Mouse (Mus musculus) ES-E14 (cell line): ENCODE measurements around the gene Nmur1. TPM values are rescaled to one million over a fixed set of nuclear protein-coding genes. Genes with fewer than 3 reads are reported as not detected.

ENCODE experiments used
- DNase-seq: peaks from one replicate; pipeline ENCODE4 v3.0.0-alpha.2; 2013; ENCODE audit warnings: low read depth, low spot score
- H3K27ac ChIP-seq: 2 replicates; pipeline ENCODE4 v1.5.1; 2012; ENCODE audit warnings: low read depth, mild to moderate bottlenecking, low read length, moderate library complexity, mixed read lengths; ENCODE audit not compliant: poor library complexity, insufficient read depth, severe bottlenecking
- H3K36me3 ChIP-seq: 2 replicates; pipeline ENCODE4 v1.6.1; 2012; ENCODE audit warnings: mild to moderate bottlenecking, low read length, moderate library complexity, mixed read lengths; ENCODE audit not compliant: control insufficient read depth, poor library complexity, insufficient read depth, severe bottlenecking
- H3K4me1 ChIP-seq, 2 experiments: fragments of 150-350 bp in 1 of 2; sonication (generic) in 1 of 2; 2 replicates each; pipeline ENCODE4 v1.6.1; 2012; ENCODE audit warnings: low read length in 2 of 2, mild to moderate bottlenecking in 1 of 2, mixed read lengths in 1 of 2; ENCODE audit not compliant: control insufficient read depth in 2 of 2, insufficient read depth in 2 of 2, poor library complexity in 1 of 2
- H3K4me3 ChIP-seq, 2 experiments: fragments of 150-350 bp in 1 of 2; sonication (generic) in 1 of 2; 2 replicates each; pipeline ENCODE4 v1.5.1; 2012; ENCODE audit warnings: low read length in 2 of 2, low read depth in 1 of 2, mild to moderate bottlenecking in 1 of 2, mixed read lengths in 1 of 2; ENCODE audit not compliant: insufficient read depth in 1 of 2, poor library complexity in 1 of 2, severe bottlenecking in 1 of 2
- H3K9ac ChIP-seq: 2 replicates; pipeline ENCODE4 v1.6.1; 2012; ENCODE audit warnings: low read depth, mild to moderate bottlenecking, low read length, mixed read lengths; ENCODE audit not compliant: poor library complexity, insufficient read depth, severe bottlenecking
- H3K9me3 ChIP-seq: fragments of 150-350 bp; sonication (generic); 2 replicates; pipeline ENCODE4 v1.6.1; 2012; ENCODE audit warnings: low read depth, mild to moderate bottlenecking, low read length; ENCODE audit not compliant: control insufficient read depth, insufficient read depth
- CHD2 ChIP-seq: IDR thresholded peaks from 2 replicates; pipeline ENCODE4 v1.6.1; 2014; ENCODE audit warnings: mild to moderate bottlenecking, low read depth, low read length, inconsistent platforms
- HCFC1 ChIP-seq: IDR thresholded peaks from 2 replicates; pipeline ENCODE4 v1.6.1; 2012; ENCODE audit warnings: low read length, inconsistent platforms, borderline replicate concordance; ENCODE audit not compliant: insufficient read depth
- MAFK ChIP-seq: IDR thresholded peaks from 2 replicates; pipeline ENCODE4 v1.6.1; 2014; ENCODE audit warnings: mild to moderate bottlenecking, low read depth, low read length, inconsistent platforms; ENCODE audit not compliant: insufficient read depth
- ZC3H11A ChIP-seq: IDR thresholded peaks from 2 replicates; pipeline ENCODE4 v1.6.1; 2012; ENCODE audit warnings: low read depth, mild to moderate bottlenecking, inconsistent platforms, low read length, borderline replicate concordance
- ZNF384 ChIP-seq: IDR thresholded peaks from 2 replicates; pipeline ENCODE4 v1.6.1; 2012; ENCODE audit warnings: low read depth, low read length, inconsistent platforms
- in situ Hi-C, 2 experiments: fragments of 600-800 bp; cut with MboI; formaldehyde crosslinking; loops; one replicate each; pipeline ENCODE4 v1.15.1; 2025; ENCODE audit warnings: low sequenced_read_pairs in 2 of 2, inconsistent platforms in 1 of 2; ENCODE audit not compliant: unreplicated experiment in 2 of 2
- total RNA-seq: library from RNA; depleted of rRNA; stranded (reverse); fragments of 300-350 nt; gene quantifications from 2 replicates; pipeline ENCODE4 v1.2.3, GENCODE M21; 2012

Nmur1 gene
- total RNA-seq, 1 experiment = 0.18 TPM

- Histone ChIP-seq H3K9me3 (no peaks in the 10 kb centered on the region), H3K9ac (no peak overlapping the region), H3K4me3 (no peak overlapping the region), H3K36me3 (no peaks in the 10 kb centered on the region), H3K4me1 (peaks cover 0 to 16% of the 10 kb centered on the region in 2 experiments; a peak in 2 of 4 replicates), H3K27ac (no peak overlapping the region; the same call in 1 of the 2 replicates)
- DNase-seq = no peak
- in situ Hi-C loops = no loop called here
- TF ChIP-seq ZC3H11A (no peak), CHD2 (no peak), ZNF384 (no peak), HCFC1 (no peak), MAFK (no peak)
Measured at GRCm38 (mm10) chr1:86423879-86424278, 2.1 kb downstream of the Nmur1 start.

GRCm38 (mm10) chr1:86421007-86421406, 5.0 kb downstream of the Nmur1 start:
- Histone ChIP-seq H3K9ac (no peak overlapping the region), H3K4me1 (peaks cover 0 to 16% of the 10 kb centered on the region in 2 experiments; a peak in 2 of 4 replicates), H3K36me3 (no peaks in the 10 kb centered on the region), H3K4me3 (no peak overlapping the region), H3K27ac (no peak overlapping the region), H3K9me3 (no peaks in the 10 kb centered on the region)
- TF ChIP-seq MAFK (no peak), ZC3H11A (no peak), HCFC1 (no peak), CHD2 (no peak), ZNF384 (no peak)
- in situ Hi-C loops = no loop called here
- DNase-seq = no peak

- in situ Hi-C loops = no loop called here
- TF ChIP-seq ZNF384 (peak; percentile 81), MAFK (no peak)
- no peak for DNase-seq
Measured at GRCm38 (mm10) chr1:86416321-86416720, 9.7 kb downstream of the Nmur1 start.

GRCm38 (mm10) chr1:86415612-86416184, 10.3 kb downstream of the Nmur1 start:
- H3K9ac ChIP-seq = no peak overlapping the region
- peaks cover 0 to 4% of the 10 kb centered on the region in 2 experiments; a peak in 1 of 4 replicates for H3K4me1 ChIP-seq
- no peaks in the 10 kb centered on the region for H3K9me3 ChIP-seq
- no peak for TF ChIP-seq ZC3H11A
- no peak for TF ChIP-seq CHD2
- TF ChIP-seq MAFK = no peak
- no peak for TF ChIP-seq HCFC1
- no peak for TF ChIP-seq ZNF384
- no peaks in the 10 kb centered on the region for H3K36me3 ChIP-seq
- H3K4me3 ChIP-seq = no peak overlapping the region
- no peak overlapping the region for H3K27ac ChIP-seq
- in situ Hi-C loops = no loop called here
- no peak for DNase-seq

More at GRCm38 (mm10) chr1:86416321-86416720, 9.7 kb downstream of the Nmur1 start:
- Histone ChIP-seq H3K27ac (no peak overlapping the region), H3K4me1 (peaks cover 0 to 5% of the 10 kb centered on the region in 2 experiments; a peak in 2 of 4 replicates), H3K9me3 (no peaks in the 10 kb centered on the region), H3K36me3 (no peaks in the 10 kb centered on the region), H3K4me3 (no peak overlapping the region), H3K9ac (no peak overlapping the region)

- H3K4me1 ChIP-seq = peaks cover 0 to 4% of the 10 kb centered on the region in 2 experiments; a peak in 1 of 4 replicates
- in situ Hi-C loops = no loop called here
- no peaks in the 10 kb centered on the region for H3K36me3 ChIP-seq
- no peak for TF ChIP-seq ZNF384
- TF ChIP-seq ZC3H11A = no peak
- TF ChIP-seq MAFK = no peak
- no peak for TF ChIP-seq HCFC1
- TF ChIP-seq CHD2 = no peak
- DNase-seq = no peak
- H3K4me3 ChIP-seq = no peak overlapping the region
- H3K27ac ChIP-seq = no peak overlapping the region
- no peaks in the 10 kb centered on the region for H3K9me3 ChIP-seq
- H3K9ac ChIP-seq = no peak overlapping the region
Measured at GRCm38 (mm10) chr1:86415144-86415543, 10.9 kb downstream of the Nmur1 start.
